ENCODE assay signal across 28 mouse cellular contexts in the genomic region with DNA sequence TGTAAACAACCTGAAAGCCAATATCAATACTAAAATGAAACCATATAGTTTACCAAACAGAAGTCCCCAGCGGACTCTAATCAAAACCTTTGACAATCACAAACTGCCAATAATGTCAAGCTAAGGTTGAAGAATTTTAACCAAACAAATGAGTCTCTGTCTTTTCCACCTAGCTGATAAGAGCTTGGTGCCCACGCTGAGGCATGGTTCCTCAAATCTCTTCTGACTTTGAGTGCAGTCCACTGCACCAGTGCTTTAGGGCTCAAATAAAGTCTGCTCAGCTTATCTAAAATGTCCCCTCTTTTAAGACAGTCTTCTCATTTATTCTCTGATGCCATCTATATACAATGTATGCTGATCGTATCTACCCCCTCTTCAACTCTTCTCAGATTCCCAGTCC.
"Had no signal": no experiment of that assay in that cellular context is flagged by ENCODE, and none has a peak within 500 bp of the region (broad histone marks: within the 10 kb centered on the region; RNA-seq: fewer than 3 reads in every experiment).

No protein-coding gene starts in this region.

- H3K36me3 ChIP-seq: embryonic facial prominence, embryonic 10.5 days; embryonic facial prominence, embryonic 12.5 days; embryonic facial prominence, embryonic 13.5 days; embryonic facial prominence, embryonic 15.5 days had no signal

- ATAC-seq: forebrain, embryonic 13.5 days; forebrain, embryonic 14.5 days; forebrain, embryonic 15.5 days; forebrain, embryonic 16.5 days; forebrain, postnatal 0 days had no signal

- H3K4me3 ChIP-seq: embryonic facial prominence, embryonic 10.5 days; embryonic facial prominence, embryonic 12.5 days; embryonic facial prominence, embryonic 13.5 days; embryonic facial prominence, embryonic 15.5 days; erythroblast, embryonic 14.5 days; forebrain, embryonic 10.5 days; forebrain, embryonic 12.5 days; forebrain, embryonic 13.5 days; forebrain, embryonic 15.5 days; gastrocnemius, adult 2 months; heart, adult 2 months had no signal

- H3K27me3 ChIP-seq: embryonic facial prominence, embryonic 12.5 days; embryonic facial prominence, embryonic 13.5 days; embryonic facial prominence, embryonic 15.5 days; forebrain, embryonic 12.5 days; forebrain, embryonic 13.5 days; forebrain, embryonic 15.5 days had no signal

- H3K9me3 ChIP-seq: embryonic facial prominence, embryonic 10.5 days; embryonic facial prominence, embryonic 12.5 days; embryonic facial prominence, embryonic 13.5 days; embryonic facial prominence, embryonic 15.5 days; forebrain, embryonic 10.5 days; forebrain, embryonic 12.5 days; forebrain, embryonic 13.5 days; forebrain, embryonic 15.5 days had no signal

- H3K9ac ChIP-seq: embryonic facial prominence, embryonic 12.5 days; embryonic facial prominence, embryonic 13.5 days; embryonic facial prominence, embryonic 15.5 days; forebrain, embryonic 12.5 days; forebrain, embryonic 13.5 days; forebrain, embryonic 15.5 days; forebrain, postnatal 0 days had no signal

- DNase-seq: cerebellum, adult 8-10 months; cerebellum, adult 9-10 months; cerebellum, adult 9-11 months; cerebellum, postnatal 10 days; cerebellum, postnatal 14 days; cerebellum, postnatal 25 days; cerebellum, postnatal 36 days; embryo, embryonic 11 days; forebrain, postnatal 0 days; gastrocnemius, adult 2 months; gastrocnemius, postnatal 10 days; gastrocnemius, postnatal 14 days; gastrocnemius, postnatal 25 days; gastrocnemius, postnatal 36 days; heart, adult 11 months; heart, adult 18-20 months; heart, adult 2 months had no signal

- H3K4me1 ChIP-seq: embryonic facial prominence, embryonic 10.5 days; embryonic facial prominence, embryonic 12.5 days; embryonic facial prominence, embryonic 13.5 days; embryonic facial prominence, embryonic 15.5 days; forebrain, embryonic 10.5 days; forebrain, embryonic 12.5 days; forebrain, embryonic 13.5 days; forebrain, embryonic 15.5 days had no signal

- H3K27ac ChIP-seq: embryonic facial prominence, embryonic 10.5 days; embryonic facial prominence, embryonic 12.5 days; embryonic facial prominence, embryonic 13.5 days; embryonic facial prominence, embryonic 15.5 days; forebrain, embryonic 10.5 days; forebrain, embryonic 12.5 days; forebrain, embryonic 13.5 days; forebrain, embryonic 15.5 days; gastrocnemius, adult 2 months; heart, adult 2 months had no signal
